Mouse (Mus musculus): Measurements from ENCODE around the gene Kcnh4. TPM values are rescaled to one million over a fixed set of nuclear protein-coding genes. Genes with fewer than 3 reads are reported as not detected.

Kcnh4 gene
- total and polyA plus RNA-seq, 2 experiments from 2014 or later = 7.4 to 19.6 TPM

DNA sequence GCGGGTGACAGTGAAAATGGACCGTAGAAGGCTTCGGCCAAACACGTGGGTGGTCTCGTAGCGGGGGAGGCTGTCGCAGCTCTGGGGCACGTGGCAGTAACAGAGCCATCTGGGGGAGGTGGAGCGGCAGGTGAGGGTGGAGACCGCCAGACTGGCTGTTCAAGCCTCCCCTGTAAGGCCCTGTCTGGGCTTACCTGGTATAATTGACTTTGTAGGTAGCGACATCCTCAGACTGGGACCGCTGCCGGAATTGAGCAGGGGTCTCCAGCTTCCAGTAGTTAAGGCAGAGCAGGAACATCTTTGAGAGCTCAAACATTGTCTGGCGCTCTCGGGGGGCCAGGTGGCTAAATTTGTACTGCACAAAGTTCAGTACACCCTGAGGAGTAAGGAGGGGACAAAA, 49.2 kb downstream of the Kcnh4 start:
- no peak for DNase-seq (ENCODE audit: low spot score)
- no peak for ATAC-seq (ENCODE audit: low FRiP score)
- H3K9me3 ChIP-seq (ENCODE audit: low read length) = no peaks in the 10 kb centered on the region
- no peak for TF ChIP-seq CTCF (IDR thresholded peaks at IDR 0.05)
- H3K4me3 ChIP-seq (ENCODE audit: low read depth, low read length) = no peak overlapping the region
- peaks cover 8% of the 10 kb centered on the region; the same call in 1 of the 2 replicates for H3K4me1 ChIP-seq (ENCODE audit: insufficient read depth, low read length)
- H3K27ac ChIP-seq (ENCODE audit: low read depth, low read length) = no peak overlapping the region
- H3K9ac ChIP-seq (replicated peaks; ENCODE audit: low read length, poor library complexity, severe bottlenecking) = no peak overlapping the region
- H3K27me3 ChIP-seq (ENCODE audit: insufficient read depth, low read length) = no peaks in the 10 kb centered on the region
- WGBS = 94% methylated on average over 13 of the region's 15 CpGs
- H3K4me2 ChIP-seq (ENCODE audit: low read depth, low read length, poor library complexity, severe bottlenecking) = no peak overlapping the region
- H3K36me3 ChIP-seq (ENCODE audit: insufficient read depth, low read length) = peaks cover 45% of the 10 kb centered on the region

DNA sequence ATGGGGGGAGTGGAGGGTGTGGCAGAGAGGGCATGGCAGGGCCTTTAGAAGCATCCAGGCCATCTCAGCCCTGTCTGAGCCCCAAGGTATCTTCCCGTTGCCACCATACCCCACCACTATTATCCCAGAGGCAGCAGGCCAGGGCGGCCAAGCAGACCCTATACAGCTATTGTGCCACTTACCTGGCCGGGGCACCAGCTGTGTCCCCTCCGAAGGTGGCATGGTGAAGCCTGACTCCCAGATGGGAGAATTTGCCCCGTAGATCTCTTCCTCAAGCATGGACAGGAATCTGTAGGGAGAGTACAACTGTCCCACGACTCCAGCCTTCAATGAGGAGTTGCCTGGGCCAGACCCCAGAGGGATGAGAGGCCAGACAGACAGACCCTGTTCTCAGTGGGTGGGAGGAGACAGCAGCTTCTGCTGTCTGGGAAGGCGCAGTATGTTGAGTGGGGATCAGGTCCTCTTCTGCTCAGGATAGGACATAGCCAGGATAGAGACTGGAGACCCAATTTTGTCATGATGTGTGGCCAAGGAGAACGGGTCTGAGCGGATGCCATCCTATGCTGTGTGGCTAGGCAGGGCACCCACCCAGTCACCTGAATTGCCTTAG, 50.4 kb downstream of the Kcnh4 start:
- DNase-seq (ENCODE audit: low spot score) = no peak
- no peak overlapping the region for H3K9ac ChIP-seq (replicated peaks; ENCODE audit: low read length, poor library complexity, severe bottlenecking)
- H3K4me2 ChIP-seq (ENCODE audit: low read depth, low read length, poor library complexity, severe bottlenecking) = no peak overlapping the region
- 95% methylated on average over 9 of the region's 9 CpGs for WGBS
- TF ChIP-seq CTCF (IDR thresholded peaks at IDR 0.05) = no peak
- no peak overlapping the region for H3K27ac ChIP-seq (ENCODE audit: low read depth, low read length)
- ATAC-seq (ENCODE audit: low FRiP score) = no peak
- H3K9me3 ChIP-seq (ENCODE audit: low read length) = no peaks in the 10 kb centered on the region
- H3K27me3 ChIP-seq (ENCODE audit: insufficient read depth, low read length) = no peaks in the 10 kb centered on the region
- no peak overlapping the region for H3K4me3 ChIP-seq (ENCODE audit: low read depth, low read length)
- peaks cover 54% of the 10 kb centered on the region for H3K36me3 ChIP-seq (ENCODE audit: insufficient read depth, low read length)
- peaks cover 8% of the 10 kb centered on the region; the same call in 1 of the 2 replicates for H3K4me1 ChIP-seq (ENCODE audit: insufficient read depth, low read length)

DNA sequence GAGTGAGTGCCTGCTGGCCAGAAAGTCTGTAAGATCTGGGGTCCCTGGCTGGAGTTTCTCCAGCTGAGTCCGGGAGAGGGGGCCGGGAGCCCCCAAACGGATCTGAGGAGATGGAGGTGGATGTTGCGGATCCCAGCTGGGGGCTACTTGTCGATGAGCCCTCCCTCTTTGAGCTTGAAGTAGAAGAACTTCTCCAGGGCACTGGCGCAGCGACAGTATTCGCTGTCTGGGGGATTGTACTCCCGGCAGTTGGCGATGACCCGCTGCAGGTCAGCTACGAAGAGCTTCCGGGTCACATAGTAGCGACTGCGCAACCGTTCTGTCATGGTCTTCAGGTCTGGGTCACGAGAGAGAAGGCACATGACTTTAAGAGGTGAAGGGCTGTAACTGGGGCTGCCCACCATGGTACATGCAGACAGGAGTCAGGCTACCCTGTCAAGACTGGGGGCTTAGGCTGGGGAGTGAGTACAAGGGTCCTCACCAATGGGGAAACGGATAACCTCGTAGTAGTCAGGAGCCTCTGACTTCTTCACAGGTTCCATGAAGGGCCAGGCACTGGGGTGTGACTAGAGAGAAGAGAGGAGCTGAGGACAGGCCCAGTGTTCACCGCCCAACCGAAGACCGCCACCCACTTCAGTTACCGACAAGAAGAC, 54.5 kb downstream of the Kcnh4 start:
- no peak for TF ChIP-seq CTCF (IDR thresholded peaks at IDR 0.05)
- no peak overlapping the region for H3K9ac ChIP-seq (replicated peaks; ENCODE audit: low read length, poor library complexity, severe bottlenecking)
- DNase-seq (ENCODE audit: low spot score) = no peak
- peaks cover 53% of the 10 kb centered on the region for H3K36me3 ChIP-seq (ENCODE audit: insufficient read depth, low read length)
- no peak overlapping the region for H3K27ac ChIP-seq (ENCODE audit: low read depth, low read length)
- H3K9me3 ChIP-seq (ENCODE audit: low read length) = no peaks in the 10 kb centered on the region
- H3K4me3 ChIP-seq (ENCODE audit: low read depth, low read length) = no peak overlapping the region
- H3K4me1 ChIP-seq (ENCODE audit: insufficient read depth, low read length) = no peaks in the 10 kb centered on the region
- WGBS = 93% methylated on average over 23 of the region's 23 CpGs
- no peaks in the 10 kb centered on the region for H3K27me3 ChIP-seq (ENCODE audit: insufficient read depth, low read length)
- no peak for ATAC-seq (ENCODE audit: low FRiP score)
- H3K4me2 ChIP-seq (ENCODE audit: low read depth, low read length, poor library complexity, severe bottlenecking) = no peak overlapping the region

DNA sequence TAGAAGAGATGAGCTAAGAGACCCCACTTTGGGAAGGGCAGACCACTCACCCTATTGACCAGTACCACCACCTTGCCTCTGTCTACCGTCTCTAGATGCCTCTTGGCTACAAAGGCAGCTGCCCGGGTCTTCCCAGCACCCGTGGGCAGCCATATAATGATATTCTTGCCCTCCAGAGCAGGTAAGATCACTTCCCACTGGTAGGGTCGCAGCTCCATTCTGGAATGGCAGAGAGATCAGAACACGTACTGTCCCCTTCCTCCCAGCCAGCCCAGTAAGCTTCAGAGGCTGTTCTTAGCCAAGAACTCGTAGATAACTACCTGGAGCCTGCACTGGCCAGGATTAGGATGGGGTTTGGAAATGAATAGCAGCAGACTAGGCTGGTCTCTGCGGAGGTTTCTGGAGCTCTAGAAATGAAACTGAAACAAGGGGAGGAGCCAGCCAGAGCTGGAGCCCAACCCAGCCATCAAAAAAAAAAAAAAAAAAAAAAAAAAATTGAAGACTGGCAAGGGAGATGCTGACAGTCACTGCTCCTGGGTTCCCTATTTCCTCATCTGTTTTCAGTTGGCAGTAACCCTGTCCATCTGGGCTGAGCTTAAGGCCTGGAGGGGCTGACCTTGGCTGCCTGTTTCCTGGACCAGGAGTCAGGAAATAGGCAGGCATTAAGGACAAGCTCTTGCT, 55.8 kb downstream of the Kcnh4 start, which contains the start of gene Dhx58:
Dhx58 (minus strand) TSS at position 421 of the 681 bp plus-strand sequence.
- H3K9ac ChIP-seq (replicated peaks; ENCODE audit: low read length, poor library complexity, severe bottlenecking) = no peak within 1 kb of the TSS
- no peaks in the 10 kb centered on the region for H3K27me3 ChIP-seq (ENCODE audit: insufficient read depth, low read length)
- no peak within 1 kb of the TSS for H3K4me3 ChIP-seq (ENCODE audit: low read depth, low read length)
- no peaks in the 10 kb centered on the region for H3K4me1 ChIP-seq (ENCODE audit: insufficient read depth, low read length)
- WGBS = 76% methylated on average over 7 of the region's 7 CpGs
- ATAC-seq (ENCODE audit: low FRiP score) (no peak), DNase-seq (ENCODE audit: low spot score) (no peak)
- no peaks in the 10 kb centered on the region for H3K9me3 ChIP-seq (ENCODE audit: low read length)
- peaks cover 43% of the 10 kb centered on the region for H3K36me3 ChIP-seq (ENCODE audit: insufficient read depth, low read length)
- no peak within 1 kb of the TSS; the same call in 1 of the 2 replicates for H3K4me2 ChIP-seq (ENCODE audit: low read depth, low read length, poor library complexity, severe bottlenecking)
- no peak for TF ChIP-seq CTCF (IDR thresholded peaks at IDR 0.05)
- H3K27ac ChIP-seq (ENCODE audit: low read depth, low read length) = no peak within 1 kb of the TSS

DNA sequence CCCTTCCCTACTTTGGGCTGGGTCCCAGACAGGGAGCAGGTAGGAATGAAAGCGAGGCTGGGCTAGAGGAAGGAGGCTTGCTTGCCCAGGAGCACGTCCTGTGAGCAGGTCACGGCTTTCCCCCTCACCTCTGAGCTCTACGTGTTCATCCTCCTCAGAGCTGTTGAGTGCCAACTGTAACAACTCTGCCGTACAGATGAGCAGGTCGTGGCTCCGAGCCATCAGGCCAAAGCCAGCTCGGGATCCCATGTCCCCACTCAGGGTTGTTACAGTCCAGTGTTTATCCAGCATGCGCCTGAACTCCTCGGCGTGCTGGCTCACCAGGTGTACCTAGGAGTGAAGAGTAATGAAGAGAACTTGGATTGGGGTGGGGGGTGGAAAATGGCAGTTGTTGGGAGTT, 56.4 kb downstream of the Kcnh4 start:
- no peak overlapping the region for H3K9ac ChIP-seq (replicated peaks; ENCODE audit: low read length, poor library complexity, severe bottlenecking)
- DNase-seq (ENCODE audit: low spot score) (no peak), ATAC-seq (ENCODE audit: low FRiP score) (no peak)
- H3K4me1 ChIP-seq (ENCODE audit: insufficient read depth, low read length) = no peaks in the 10 kb centered on the region
- 71% methylated on average over 11 of the region's 11 CpGs for WGBS
- no peak overlapping the region for H3K27ac ChIP-seq (ENCODE audit: low read depth, low read length)
- TF ChIP-seq CTCF (IDR thresholded peaks at IDR 0.05) = no peak
- H3K27me3 ChIP-seq (ENCODE audit: insufficient read depth, low read length) = no peaks in the 10 kb centered on the region
- H3K36me3 ChIP-seq (ENCODE audit: insufficient read depth, low read length) = peaks cover 37% of the 10 kb centered on the region
- no peak overlapping the region for H3K4me3 ChIP-seq (ENCODE audit: low read depth, low read length)
- H3K9me3 ChIP-seq (ENCODE audit: low read length) = no peaks in the 10 kb centered on the region
- H3K4me2 ChIP-seq (ENCODE audit: low read depth, low read length, poor library complexity, severe bottlenecking) = no peak overlapping the region

DNA sequence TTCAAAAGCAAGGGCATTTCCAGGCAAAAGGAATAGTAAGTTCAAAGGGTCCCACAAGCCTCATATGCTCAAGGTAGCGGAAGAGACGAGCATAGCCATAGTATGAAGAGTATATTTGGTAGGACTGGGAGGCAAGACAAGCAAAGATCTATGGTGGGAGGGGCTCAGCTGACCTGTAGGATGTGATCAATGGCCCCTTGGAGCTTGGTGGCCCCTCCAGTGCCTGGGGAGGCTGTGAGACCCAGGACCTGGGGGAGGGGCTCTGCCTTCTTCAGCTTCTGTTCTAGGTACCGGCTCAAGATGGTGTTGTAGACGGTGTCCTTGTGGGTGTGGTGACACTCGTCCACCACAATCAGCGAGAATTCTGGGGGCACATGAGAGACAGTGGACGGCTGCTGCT, 56.8 kb downstream of the Kcnh4 start:
- H3K4me2 ChIP-seq (ENCODE audit: low read depth, low read length, poor library complexity, severe bottlenecking) = 0 out of 2 replicates have a peak overlapping the region, but pooled peaks have one; percentile 15
- peaks cover 33% of the 10 kb centered on the region for H3K36me3 ChIP-seq (ENCODE audit: insufficient read depth, low read length)
- no peaks in the 10 kb centered on the region for H3K27me3 ChIP-seq (ENCODE audit: insufficient read depth, low read length)
- H3K9ac ChIP-seq (replicated peaks; ENCODE audit: low read length, poor library complexity, severe bottlenecking) = no peak overlapping the region
- DNase-seq (ENCODE audit: low spot score) (no peak), ATAC-seq (ENCODE audit: low FRiP score) (no peak)
- no peak overlapping the region for H3K27ac ChIP-seq (ENCODE audit: low read depth, low read length)
- no peaks in the 10 kb centered on the region for H3K4me1 ChIP-seq (ENCODE audit: insufficient read depth, low read length)
- H3K9me3 ChIP-seq (ENCODE audit: low read length) = no peaks in the 10 kb centered on the region
- WGBS = 40% methylated on average over 7 of the region's 7 CpGs
- no peak overlapping the region for H3K4me3 ChIP-seq (ENCODE audit: low read depth, low read length)
- TF ChIP-seq CTCF (IDR thresholded peaks at IDR 0.05) = no peak
